Mouse (Mus musculus): ENCODE results near the gene Pomgnt2.
A peak's percentile ranks its signal among the peaks of the same experiment; 100 is the strongest.

Gene Pomgnt2

GRCm38 (mm10) chr9:121969841-121970381, 27.0 kb downstream of the Pomgnt2 start:
- DNase-seq (ENCODE audit: low spot score in 2 of 2) = no peak

- no peak for DNase-seq (ENCODE audit: low spot score in 2 of 2)
Measured at GRCm38 (mm10) chr9:121968258-121968657, 28.7 kb downstream of the Pomgnt2 start.

GRCm38 (mm10) chr9:121964941-121965340, 32.0 kb downstream of the Pomgnt2 start:
- no peak for DNase-seq (ENCODE audit: low spot score in 2 of 2)

GRCm38 (mm10) chr9:121959966-121960635, 36.8 kb downstream of the Pomgnt2 start:
- no peak for DNase-seq (ENCODE audit: low spot score in 2 of 2)

- no peak for DNase-seq (ENCODE audit: low spot score in 2 of 2)
Measured at GRCm38 (mm10) chr9:121952596-121952995, 44.3 kb downstream of the Pomgnt2 start.

- DNase-seq (ENCODE audit: low spot score in 2 of 2) = no peak
Measured at GRCm38 (mm10) chr9:121951114-121951423, 45.8 kb downstream of the Pomgnt2 start.

GRCm38 (mm10) chr9:121950418-121951113, 46.3 kb downstream of the Pomgnt2 start, which contains the start of gene Fam198a:
Gene Fam198a (plus strand): TSS chr9:121950988.
- peak in 1 of 2 experiments; percentile 43 for DNase-seq (ENCODE audit: low spot score in 2 of 2)

- DNase-seq (ENCODE audit: low spot score in 2 of 2) = no peak
Measured at GRCm38 (mm10) chr9:121948431-121948830, 48.5 kb downstream of the Pomgnt2 start.

- no peak for DNase-seq (ENCODE audit: low spot score in 2 of 2)
Measured at GRCm38 (mm10) chr9:121947784-121948183, 49.1 kb downstream of the Pomgnt2 start.

- DNase-seq (ENCODE audit: low spot score in 2 of 2) = no peak
Measured at GRCm38 (mm10) chr9:121943628-121944027, 53.3 kb downstream of the Pomgnt2 start.

- peak in 1 of 2 experiments; percentile 34 for DNase-seq (ENCODE audit: low spot score in 2 of 2)
Measured at GRCm38 (mm10) chr9:121943005-121943404, 53.9 kb downstream of the Pomgnt2 start.

GRCm38 (mm10) chr9:121937944-121938355, 59.0 kb downstream of the Pomgnt2 start:
- no peak for DNase-seq (ENCODE audit: low spot score in 2 of 2)

- DNase-seq (ENCODE audit: low spot score in 2 of 2) = no peak
Measured at GRCm38 (mm10) chr9:121937451-121937864, 59.5 kb downstream of the Pomgnt2 start.

- DNase-seq (ENCODE audit: low spot score in 2 of 2) = no peak
Measured at GRCm38 (mm10) chr9:121936952-121937351, 60.0 kb downstream of the Pomgnt2 start.

GRCm38 (mm10) chr9:121934856-121935255, 62.1 kb downstream of the Pomgnt2 start:
- DNase-seq (ENCODE audit: low spot score in 2 of 2) = no peak
